Mouse (Mus musculus) liver, embryonic 14.5 days (tissue): Measurements from ENCODE around the gene Mcm5.

Experiments used
- CTCF ChIP-seq: IDR thresholded peaks from 2 replicates; pipeline ENCODE4 v1.5.1; 2016; ENCODE audit warnings: antibody characterized with exemption, low read depth, control low read depth
- EP300 ChIP-seq: IDR thresholded peaks from 2 replicates; pipeline ENCODE4 v1.6.1; 2016; ENCODE audit warnings: antibody characterized with exemption, low read depth

DNA sequence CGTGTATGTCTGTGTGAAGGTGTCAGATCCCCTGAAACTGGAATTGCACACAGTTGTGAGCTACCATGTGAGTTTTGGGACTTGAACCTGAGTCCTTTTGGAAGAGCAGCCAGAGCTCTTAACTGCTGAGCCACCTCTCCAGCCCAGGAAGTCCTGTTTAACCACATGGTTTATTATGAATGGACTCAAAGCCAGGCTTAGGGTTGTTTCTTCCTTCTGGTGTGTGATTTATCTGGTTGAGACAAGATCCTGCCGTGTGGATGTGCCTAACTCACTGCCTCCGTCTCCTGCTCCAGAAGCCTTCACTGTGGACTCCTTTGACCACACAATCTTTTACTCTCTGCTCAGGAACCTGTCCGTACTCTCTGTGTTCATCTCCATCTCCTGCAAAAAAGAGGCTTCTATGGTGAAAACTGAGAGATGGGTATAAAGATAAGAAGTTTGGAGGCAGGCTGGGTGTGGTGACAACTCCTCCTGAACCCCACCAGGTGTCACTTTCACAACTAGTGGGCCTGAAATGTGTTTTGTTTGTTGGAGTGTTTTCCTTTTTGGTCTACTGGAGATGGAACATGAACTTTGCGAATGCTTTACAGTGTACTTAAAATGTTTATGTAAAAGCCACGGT, 27.1 kb upstream of the Mcm5 start:
- TF ChIP-seq CTCF (peak; percentile 10; the same call in 1 of the 2 replicates), EP300 (no peak)
